Mouse (Mus musculus) myocyte (in vitro differentiated cells): ENCODE results near the gene Hydin. TPM values are rescaled to one million over a fixed set of nuclear protein-coding genes. Genes with fewer than 3 reads are reported as not detected.

Experiments
- H3K27me3 ChIP-seq: one replicate; pipeline ENCODE4 v1.6.1; 2011; ENCODE audit not compliant: control insufficient read depth, insufficient read depth, insufficient read length
- H3K36me3 ChIP-seq: one replicate; pipeline ENCODE4 v1.6.1; 2011; ENCODE audit not compliant: control insufficient read depth, insufficient read depth
- H3K4me2 ChIP-seq: one replicate; pipeline ENCODE4 v1.6.1; 2011; ENCODE audit warnings: low read depth, control low read depth
- H3K4me3 ChIP-seq: one replicate; pipeline ENCODE4 v1.5.1; 2011; ENCODE audit warnings: mild to moderate bottlenecking, control low read depth, moderate library complexity
- H3K79me2 ChIP-seq: one replicate; pipeline ENCODE4 v1.6.1; 2011; ENCODE audit not compliant: control insufficient read depth, insufficient read depth
- H3ac ChIP-seq: one replicate; pipeline ENCODE4 v1.6.1; 2011; ENCODE audit not compliant: control insufficient read depth, insufficient read length
- CEBPB ChIP-seq: IDR thresholded peaks from 2 replicates; pipeline ENCODE4 v1.6.1; 2011; ENCODE audit warnings: mild to moderate bottlenecking, moderate library complexity; ENCODE audit not compliant: poor library complexity, insufficient read depth, severe bottlenecking
- E2F4 ChIP-seq: IDR thresholded peaks from one replicate; pipeline ENCODE4 v1.6.1; 2011; ENCODE audit warnings: mild to moderate bottlenecking, control low read depth, moderate library complexity; ENCODE audit not compliant: insufficient read depth
- MAX ChIP-seq: IDR thresholded peaks from one replicate; pipeline ENCODE4 v1.6.1; 2011; ENCODE audit warnings: low read depth, mild to moderate bottlenecking, control low read depth
- MYOD1 ChIP-seq, 3 experiments: IDR thresholded peaks; one replicate each; pipeline ENCODE4 v1.6.1; 2011; ENCODE audit warnings: control low read depth in 2 of 3, low read depth in 2 of 3, mild to moderate bottlenecking in 2 of 3, moderate library complexity in 1 of 3; ENCODE audit not compliant: insufficient read length in 2 of 3, control insufficient read depth in 1 of 3
- MYOG ChIP-seq, 3 experiments: IDR thresholded peaks; one replicate each; pipeline ENCODE4 v1.6.1; 2011; ENCODE audit warnings: control low read depth in 2 of 3, low read depth in 2 of 3, mild to moderate bottlenecking in 2 of 3; ENCODE audit not compliant: insufficient read length in 2 of 3, control insufficient read depth in 1 of 3, insufficient read depth in 1 of 3
- POLR2A ChIP-seq: IDR thresholded peaks from one replicate; pipeline ENCODE4 v1.6.1; 2011; ENCODE audit warnings: low read depth, mild to moderate bottlenecking, control low read depth, moderate library complexity; ENCODE audit not compliant: insufficient read length
- POLR2AphosphoS2 ChIP-seq: IDR thresholded peaks from one replicate; pipeline ENCODE4 v1.6.1; 2011; ENCODE audit warnings: low read depth, control low read depth; ENCODE audit not compliant: insufficient read length
- REST ChIP-seq: IDR thresholded peaks from one replicate; pipeline ENCODE4 v1.6.1; 2011; ENCODE audit warnings: mild to moderate bottlenecking, control low read depth, moderate library complexity; ENCODE audit not compliant: insufficient read depth, insufficient read length
- SRF ChIP-seq: IDR thresholded peaks from one replicate; pipeline ENCODE4 v1.6.1; 2011; ENCODE audit warnings: low read depth; ENCODE audit not compliant: control insufficient read depth, insufficient read length
- TCF12 ChIP-seq: IDR thresholded peaks from one replicate; pipeline ENCODE4 v1.6.1; 2011; ENCODE audit warnings: mild to moderate bottlenecking, control low read depth; ENCODE audit not compliant: poor library complexity, insufficient read depth, severe bottlenecking
- TCF3 ChIP-seq: IDR thresholded peaks from one replicate; pipeline ENCODE4 v1.6.1; 2011; ENCODE audit warnings: low read depth, control low read depth; ENCODE audit not compliant: insufficient read length
- USF1 ChIP-seq: IDR thresholded peaks from one replicate; pipeline ENCODE4 v1.6.1; 2011; ENCODE audit warnings: low read depth, mild to moderate bottlenecking, control low read depth, moderate library complexity
- polyA plus RNA-seq: library from polyadenylated mRNA; unstranded; fragments of >200 nt; fragmentation: generic; extraction: Trizol; gene quantifications from one replicate; pipeline ENCODE4 v1.2.1, GENCODE M21; 2012; ENCODE audit warnings: missing spikeins

Gene Hydin
- polyA plus RNA-seq, 1 experiment = 0.01 TPM

- TF ChIP-seq SRF (no peak), MYOG (IDR thresholded peaks at IDR 0.05; ENCODE audit: control insufficient read depth in 1 of 3, insufficient read depth in 1 of 3, insufficient read length in 2 of 3, low read depth in 2 of 3) (no peak), E2F4 (no peak), MYOD1 (IDR thresholded peaks at IDR 0.05; ENCODE audit: control insufficient read depth in 1 of 3, insufficient read length in 2 of 3, low read depth in 2 of 3) (no peak), MAX (no peak), TCF3 (no peak), TCF12 (no peak), POLR2A (no peak), CEBPB (no peak), POLR2AphosphoS2 (no peak), REST (no peak), USF1 (no peak)
- H3K27me3 ChIP-seq = peaks cover 28% of the 10 kb centered on the region
Measured at GRCm38 (mm10) chr8:110478576-110478975, 211.8 kb downstream of the Hydin start.

GRCm38 (mm10) chr8:110479401-110479800, 212.6 kb downstream of the Hydin start:
- H3K27me3 ChIP-seq = peaks cover 28% of the 10 kb centered on the region
- H3ac ChIP-seq = no peak overlapping the region
- H3K4me2 ChIP-seq = no peak overlapping the region

More at GRCm38 (mm10) chr8:110478576-110478975, 211.8 kb downstream of the Hydin start:
- no peak overlapping the region for H3K4me2 ChIP-seq
- no peaks in the 10 kb centered on the region for H3K36me3 ChIP-seq
- H3K79me2 ChIP-seq = no peaks in the 10 kb centered on the region
- H3ac ChIP-seq = no peak overlapping the region
- H3K4me3 ChIP-seq = no peak overlapping the region

GRCm38 (mm10) chr8:110482275-110482674, 215.5 kb downstream of the Hydin start:
- H3K79me2 ChIP-seq = no peaks in the 10 kb centered on the region
- no peak overlapping the region for H3K4me3 ChIP-seq

More at GRCm38 (mm10) chr8:110479401-110479800, 212.6 kb downstream of the Hydin start:
- Histone ChIP-seq H3K36me3 (no peaks in the 10 kb centered on the region), H3K4me3 (no peak overlapping the region), H3K79me2 (no peaks in the 10 kb centered on the region)
- TF ChIP-seq E2F4 = no peak
- TF ChIP-seq REST = no peak
- no peak for TF ChIP-seq POLR2A
- TF ChIP-seq MYOD1 (IDR thresholded peaks at IDR 0.05; ENCODE audit: control insufficient read depth in 1 of 3, insufficient read length in 2 of 3, low read depth in 2 of 3) = no peak
- no peak for TF ChIP-seq POLR2AphosphoS2
- no peak for TF ChIP-seq MYOG (IDR thresholded peaks at IDR 0.05; ENCODE audit: control insufficient read depth in 1 of 3, insufficient read depth in 1 of 3, insufficient read length in 2 of 3, low read depth in 2 of 3)
- no peak for TF ChIP-seq SRF
- no peak for TF ChIP-seq USF1
- no peak for TF ChIP-seq MAX
- TF ChIP-seq TCF12 = no peak
- TF ChIP-seq TCF3 = no peak
- TF ChIP-seq CEBPB = no peak

GRCm38 (mm10) chr8:110485234-110485633, 218.5 kb downstream of the Hydin start:
- H3K4me3 ChIP-seq = no peak overlapping the region
- TF ChIP-seq MYOG (IDR thresholded peaks at IDR 0.05; ENCODE audit: control insufficient read depth in 1 of 3, insufficient read depth in 1 of 3, insufficient read length in 2 of 3, low read depth in 2 of 3) (no peak), TCF12 (no peak), MYOD1 (IDR thresholded peaks at IDR 0.05; ENCODE audit: control insufficient read depth in 1 of 3, insufficient read length in 2 of 3, low read depth in 2 of 3) (no peak), MAX (no peak), SRF (no peak), REST (no peak), USF1 (no peak), TCF3 (no peak), POLR2A (no peak)
- H3K4me2 ChIP-seq = no peak overlapping the region
- H3K36me3 ChIP-seq = no peaks in the 10 kb centered on the region
- H3K79me2 ChIP-seq = no peaks in the 10 kb centered on the region
- H3ac ChIP-seq = no peak overlapping the region
- peaks cover 14% of the 10 kb centered on the region for H3K27me3 ChIP-seq

More at GRCm38 (mm10) chr8:110482275-110482674, 215.5 kb downstream of the Hydin start:
- Histone ChIP-seq H3K27me3 (peaks cover 21% of the 10 kb centered on the region), H3K4me2 (no peak overlapping the region), H3K36me3 (no peaks in the 10 kb centered on the region), H3ac (no peak overlapping the region)
- TF ChIP-seq REST = no peak
- no peak for TF ChIP-seq USF1
- TF ChIP-seq TCF3 = no peak
- TF ChIP-seq MYOD1 (IDR thresholded peaks at IDR 0.05; ENCODE audit: control insufficient read depth in 1 of 3, insufficient read length in 2 of 3, low read depth in 2 of 3) = no peak
- no peak for TF ChIP-seq MAX
- TF ChIP-seq CEBPB = no peak
- TF ChIP-seq POLR2A = no peak
- no peak for TF ChIP-seq MYOG (IDR thresholded peaks at IDR 0.05; ENCODE audit: control insufficient read depth in 1 of 3, insufficient read depth in 1 of 3, insufficient read length in 2 of 3, low read depth in 2 of 3)
- TF ChIP-seq E2F4 = no peak
- TF ChIP-seq SRF = no peak
- TF ChIP-seq POLR2AphosphoS2 = no peak
- TF ChIP-seq TCF12 = no peak
